In the genomic region with DNA sequence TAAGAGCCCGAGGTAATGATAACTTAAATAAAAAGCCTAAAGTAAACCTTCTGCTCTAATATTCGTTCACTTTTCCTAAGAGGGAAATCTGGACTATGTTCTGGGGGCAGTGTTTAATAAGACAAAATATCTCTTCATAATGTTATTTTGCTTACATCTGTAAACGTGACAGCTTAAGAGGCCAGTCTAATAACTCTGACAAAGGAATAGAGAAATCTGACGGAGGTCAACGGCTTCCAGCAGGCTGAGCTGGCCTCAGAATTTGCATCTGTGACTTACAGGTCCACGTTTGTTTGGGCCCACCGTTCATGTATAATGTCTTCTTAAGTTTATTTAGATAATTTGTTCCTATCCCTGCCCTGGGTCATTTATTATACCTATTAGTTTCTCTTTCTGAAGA, we compare ENCODE assay signal across 24 mouse cellular contexts.
"Had no signal": no experiment of that assay in that cellular context is flagged by ENCODE, and none has a peak within 500 bp of the region (broad histone marks: within the 10 kb centered on the region; RNA-seq: fewer than 3 reads in every experiment).

No protein-coding gene starts in this region.

- ATAC-seq: hindbrain, embryonic 16.5 days; inflammation-experienced regulatory T-cells, adult 6 months had no signal

- H3K27me3 ChIP-seq: heart, embryonic 12.5 days; hindbrain, embryonic 12.5 days; limb, embryonic 12.5 days had no signal

- DNase-seq: gastrocnemius, adult 2 months; gastrocnemius, postnatal 10 days; gastrocnemius, postnatal 25 days; heart, adult 18-20 months; heart, postnatal 10 days; heart, postnatal 4 days; kidney, adult 18-20 months; kidney, adult 8-10 months; kidney, postnatal 10 days; kidney, postnatal 25 days; kidney, postnatal 4 days; liver had no signal

- H3K4me2 ChIP-seq: heart, embryonic 12.5 days; hindbrain, embryonic 12.5 days; hindbrain, embryonic 14.5 days; limb, embryonic 12.5 days; liver, embryonic 11.5 days had no signal

- H3K9me3 ChIP-seq: heart, embryonic 10.5 days; heart, embryonic 12.5 days; hindbrain, embryonic 10.5 days; hindbrain, embryonic 12.5 days; limb, embryonic 10.5 days; limb, embryonic 12.5 days had no signal

- H3K36me3 ChIP-seq: heart, embryonic 10.5 days; heart, embryonic 12.5 days; hindbrain, embryonic 10.5 days; hindbrain, embryonic 12.5 days; limb, embryonic 10.5 days; limb, embryonic 12.5 days had no signal

- H3K4me1 ChIP-seq: heart, embryonic 10.5 days; heart, embryonic 12.5 days; hindbrain, embryonic 10.5 days; hindbrain, embryonic 12.5 days; limb, embryonic 10.5 days; limb, embryonic 12.5 days had no signal

- H3K4me3 ChIP-seq: gastrocnemius, adult 2 months; heart, embryonic 10.5 days; heart, embryonic 12.5 days; hindbrain, embryonic 10.5 days; hindbrain, embryonic 12.5 days; layer of hippocampus, adult 2 months; left cerebral cortex, adult 2 months; limb, embryonic 10.5 days; limb, embryonic 12.5 days had no signal

- H3K27ac ChIP-seq: gastrocnemius, adult 2 months; heart, embryonic 10.5 days; hindbrain, embryonic 10.5 days; hindbrain, embryonic 12.5 days; hindbrain, embryonic 14.5 days; layer of hippocampus, adult 2 months; left cerebral cortex, adult 2 months; limb, embryonic 10.5 days; limb, embryonic 12.5 days had no signal

- H3K9ac ChIP-seq: heart, embryonic 12.5 days; hindbrain, embryonic 12.5 days; hindbrain, embryonic 14.5 days; limb, embryonic 12.5 days had no signal
